Comparison of ENCODE assay signal across 12 mouse cellular contexts in the genomic region with DNA sequence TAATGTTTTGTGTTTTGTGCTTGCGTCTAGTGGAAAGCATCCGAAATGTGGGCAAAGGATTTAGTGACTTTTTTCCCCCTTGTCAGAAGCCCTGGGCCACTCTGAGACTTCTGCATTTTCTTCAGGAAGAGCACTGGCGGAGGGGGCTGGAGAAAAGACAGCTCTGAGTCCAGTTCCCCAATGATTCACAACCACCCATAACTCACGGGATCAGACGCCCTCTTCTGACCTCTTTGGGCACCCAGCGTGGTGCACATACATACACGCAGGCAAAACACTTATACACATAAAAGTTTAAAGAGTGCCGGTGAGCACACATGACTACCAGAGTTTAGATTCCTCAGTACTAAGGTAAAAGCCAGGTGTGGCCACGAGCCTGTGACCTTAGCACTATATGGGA. TPM values are rescaled to one million over a fixed set of nuclear protein-coding genes. Genes with fewer than 3 reads are reported as not detected.
DNase-seq lines count a peak whose midpoint lies in the region; ATAC-seq and TF ChIP-seq lines count a peak whose summit lies in the region.
"Had no signal": no experiment of that assay in that cellular context is flagged by ENCODE, and none has a peak within 500 bp of the region (broad histone marks: within the 10 kb centered on the region; RNA-seq: fewer than 3 reads in every experiment).

No protein-coding gene starts in this region.

- intact Hi-C loops in gastrocnemius, postnatal 36 days (cut with DNase I) = loop anchor here (5.0 kb wide), 1 partner anchor 37 kb away; no protein-coding TSS in a partner anchor

- 0 out of 2 replicates have a peak, but pooled peaks cover 5% of the 10 kb centered on the region for H3K4me1 ChIP-seq in lung, postnatal 0 days (ENCODE audit: insufficient read depth, low read depth, low read length)

- no peaks in the 10 kb centered on the region for H3K9me3 ChIP-seq in lung, postnatal 0 days (ENCODE audit: low read length)
- H3K9me3 ChIP-seq: limb, embryonic 15.5 days had no signal

- ATAC-seq in lung, postnatal 0 days = no peak
- ATAC-seq in granulocyte monocyte progenitor cell, adult 5-6 weeks (replicated peaks; ENCODE audit: poor library complexity, severe bottlenecking) = peak; percentile 78
- ATAC-seq in megakaryocyte progenitor cell, adult 5-6 weeks (replicated peaks; ENCODE audit: poor library complexity) = peak; percentile 66

- no peak overlapping the region for H3K9ac ChIP-seq in lung, postnatal 0 days (replicated peaks; ENCODE audit: low read depth)

- WGBS in lung, postnatal 0 days = 55% methylated on average over 9 of the region's 9 CpGs

- no peak overlapping the region for H3K4me2 ChIP-seq in lung, postnatal 0 days (replicated peaks; ENCODE audit: low read depth, low read length)

- H3K27me3 ChIP-seq in lung, postnatal 0 days (replicated peaks; ENCODE audit: insufficient read depth, low read length) = no peaks in the 10 kb centered on the region
- H3K27me3 ChIP-seq: limb, embryonic 15.5 days had no signal

- no peak for TF ChIP-seq EP300 in lung, postnatal 0 days (IDR thresholded peaks at IDR 0.05)

- TF ChIP-seq CTCF in lung, postnatal 0 days (IDR thresholded peaks at IDR 0.05) = peak; percentile 45

- H3K27ac ChIP-seq in lung, postnatal 0 days (ENCODE audit: low read length) = no peak overlapping the region

- H3K4me3 ChIP-seq in lung, postnatal 0 days (ENCODE audit: low read depth, low read length) = no peak overlapping the region

- no peaks in the 10 kb centered on the region for H3K36me3 ChIP-seq in lung, postnatal 0 days (ENCODE audit: insufficient read depth, low read length)
- H3K36me3 ChIP-seq: limb, embryonic 15.5 days had no signal

- DNase-seq in gastrocnemius, adult 18-20 months (ENCODE audit: low spot score) = peak; percentile 12
- DNase-seq in gastrocnemius, postnatal 36 days = no peak
- peak; percentile 41 for DNase-seq in lung, postnatal 0 days (ENCODE audit: low spot score)
- DNase-seq in lung, postnatal 14 days = no peak
- DNase-seq in thymus, postnatal 10 days (ENCODE audit: low spot score in 2 of 2) = no peak
- DNase-seq in urinary bladder, postnatal 4 days (ENCODE audit: low spot score in 2 of 2) = no peak
- DNase-seq: cerebellum, adult 18-20 months; gastrocnemius, postnatal 25 days; thymus, adult 18-20 months had no signal

RNA-seq across cellular contexts. Expression of a gene that starts 1.3 kb away (rescaled TPM):
- 10 to 100 TPM; 32.8 to 42.6 TPM for total RNA-seq in gastrocnemius, adult 18-20 months (2021)
- total RNA-seq in gastrocnemius, postnatal 36 days (2021) = 10 to 100 TPM; 35.5 to 36.6 TPM
- 5.6 and 6.4 TPM in 2 replicates for polyA plus RNA-seq in lung, postnatal 0 days (2015; fragmentation: Nextera tagmentation; extraction: Ambion mirVana)
- total RNA-seq in granulocyte monocyte progenitor cell, adult 5-6 weeks (2014; fragmentation: Nextera tagmentation) = 1.9 and 3.1 TPM in 2 replicates
- 1.1 and 1.2 TPM in 2 replicates for total RNA-seq in granulocyte monocyte progenitor cell, adult 5-6 weeks (2017)
- 1.3 and 1.6 TPM in 2 replicates for total RNA-seq in megakaryocyte progenitor cell, adult 5-6 weeks (2015)
- total RNA-seq in megakaryocyte progenitor cell, adult 5-6 weeks (2017) = 1.1 and 1.4 TPM in 2 replicates

Comparison
In these comparisons a context has a peak if more than half of its experiments do, and no peak if none do; other contexts are left out.
1. DNase-seq: peak in gastrocnemius, adult 18-20 months (single experiment) and lung, postnatal 0 days (single experiment); none in gastrocnemius, postnatal 36 days (0 of 2), lung, postnatal 14 days (single experiment), thymus, postnatal 10 days (0 of 2) and urinary bladder, postnatal 4 days (0 of 2).
2. RNA of a gene that starts 1.3 kb away (total RNA-seq): 32.8 to 42.6 TPM in gastrocnemius, adult 18-20 months and 35.5 to 36.6 TPM in gastrocnemius, postnatal 36 days; 1.1 to 3.1 TPM in granulocyte monocyte progenitor cell, adult 5-6 weeks and 1.1 to 1.6 TPM in megakaryocyte progenitor cell, adult 5-6 weeks; every median in the first group is over 4 times any median in the second.